Mouse (Mus musculus) thymus, postnatal 25 days (tissue): Measurements from ENCODE around the gene Tpm3.

Source experiments
- DNase-seq: peaks from one replicate; pipeline ENCODE4 v3.0.0; 2022

Gene Tpm3

DNA sequence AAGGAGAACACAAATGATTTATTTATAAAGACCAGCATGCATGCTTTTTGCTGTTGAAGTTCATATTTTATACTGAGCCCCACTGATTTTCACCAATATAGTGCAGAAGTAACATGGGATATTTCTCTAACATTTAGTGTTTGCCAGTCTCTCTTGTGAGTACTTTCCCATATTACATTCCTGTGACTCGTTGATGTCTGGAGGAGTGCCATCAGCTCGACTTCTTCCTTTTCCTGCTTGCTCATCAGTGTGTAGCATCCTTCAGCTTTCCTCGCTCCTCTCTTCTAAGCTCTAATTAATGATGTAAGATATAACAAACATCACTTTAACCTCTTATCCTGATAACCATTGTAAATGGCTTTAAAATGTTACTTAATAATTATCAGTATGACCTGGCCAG is 73.0 kb downstream of the Tpm3 start:
- no peak for DNase-seq

- DNase-seq = no peak
Observed at GRCm38 (mm10) chr3:90146651-90147050, 74.2 kb downstream of the Tpm3 start.
